Mouse (Mus musculus) kidney, adult 2 months (tissue): ENCODE data around the gene Spata13.

Source experiments
- CTCF ChIP-seq: fragments of 200-500 bp; conservative IDR thresholded peaks from 2 replicates; pipeline ENCODE4 v1.5.1; 2011; ENCODE audit warnings: low read depth, mild to moderate bottlenecking, control low read depth, low read length, moderate library complexity, mixed read lengths; ENCODE audit not compliant: insufficient read depth, insufficient read length
- POLR2A ChIP-seq: fragments of 200-500 bp; IDR thresholded peaks from one replicate; pipeline ENCODE4 v1.6.1; 2011; ENCODE audit warnings: low read depth, low read length, control low read depth

- TF ChIP-seq POLR2A (no peak), CTCF (no peak)
These were observed 106.7 kb downstream of the Spata13 start for GRCm38 (mm10) chr14:60740507-60740906.
